Mouse (Mus musculus) v-Abl transformed pro-B cells (cell line): ENCODE data around the gene Cfap44.

Experiments
- in situ Hi-C, 2 experiments: fragments of 400-800 bp; cut with MboI; formaldehyde crosslinking; loops; one replicate each; pipeline ENCODE4 v1.15.1; 2025; ENCODE audit not compliant: unreplicated experiment in 2 of 2

Cfap44 gene

GRCm38 (mm10) chr16:44526689-44527088 is 132.1 kb downstream of the Cfap44 start:
- in situ Hi-C loops: no loop called here

- in situ Hi-C loops: no loop called here
These were observed 132.8 kb downstream of the Cfap44 start for GRCm38 (mm10) chr16:44527218-44527905.

DNA sequence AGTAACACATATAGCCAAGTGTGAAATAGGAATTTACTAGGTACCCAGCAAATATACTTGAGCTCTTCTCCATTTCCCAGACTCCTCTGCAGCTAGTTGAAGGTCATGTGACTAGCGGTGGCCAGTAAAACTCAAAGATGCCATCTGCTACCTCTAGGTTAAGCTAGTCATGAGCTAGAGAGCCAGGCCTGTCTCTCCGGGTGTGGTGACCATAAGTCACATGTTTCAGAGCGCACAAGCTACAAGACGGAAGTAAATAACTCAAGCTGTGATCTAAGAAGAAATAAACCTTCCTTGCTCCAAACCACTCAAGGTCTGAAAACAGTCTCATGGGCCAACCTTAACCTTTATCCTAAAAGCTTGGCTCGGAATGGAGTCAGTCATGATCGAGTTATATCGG is 134.4 kb downstream of the Cfap44 start:
- in situ Hi-C loops: no loop called here

DNA sequence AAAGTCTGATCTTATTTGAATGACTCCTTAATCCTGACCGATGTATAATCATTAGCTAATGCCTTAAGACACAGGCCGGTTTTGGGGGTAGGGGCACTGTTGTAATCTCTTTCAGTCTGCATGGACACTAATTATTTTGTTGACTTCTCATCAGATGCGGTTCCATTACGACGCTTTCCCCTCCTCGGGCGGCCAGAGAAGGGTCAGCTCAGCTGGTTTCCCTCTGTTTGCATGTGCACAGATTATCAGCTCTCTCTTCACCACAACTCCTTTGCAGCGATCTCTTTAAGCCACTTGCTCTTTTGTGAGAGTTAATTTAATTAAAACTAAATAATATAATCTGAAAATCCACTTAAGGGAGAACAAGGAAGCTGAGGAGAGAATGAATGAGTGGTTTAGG is 135.1 kb downstream of the Cfap44 start:
- in situ Hi-C loops: no loop called here

DNA sequence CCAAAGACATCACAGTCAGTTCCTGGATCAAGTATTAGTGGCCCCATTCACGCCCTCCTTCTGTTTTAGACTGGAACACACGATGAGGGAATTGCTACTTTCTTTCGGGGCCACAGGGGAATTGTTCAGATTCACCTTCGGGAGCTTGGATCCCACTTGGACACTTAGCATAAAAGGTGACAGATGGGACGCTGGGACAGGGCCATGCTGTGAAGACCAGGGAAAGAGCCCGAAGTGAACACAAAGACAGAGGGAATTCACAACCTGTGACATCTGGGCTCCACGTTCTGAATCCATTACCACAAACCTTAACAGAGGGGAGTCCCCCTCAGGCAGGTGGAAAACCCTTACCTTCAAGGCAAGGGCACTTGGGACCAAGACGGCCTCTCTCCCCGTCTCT is 135.6 kb downstream of the Cfap44 start:
- in situ Hi-C loops: no loop called here

GRCm38 (mm10) chr16:44530829-44531228 is 136.2 kb downstream of the Cfap44 start:
- in situ Hi-C loops: no loop called here

DNA sequence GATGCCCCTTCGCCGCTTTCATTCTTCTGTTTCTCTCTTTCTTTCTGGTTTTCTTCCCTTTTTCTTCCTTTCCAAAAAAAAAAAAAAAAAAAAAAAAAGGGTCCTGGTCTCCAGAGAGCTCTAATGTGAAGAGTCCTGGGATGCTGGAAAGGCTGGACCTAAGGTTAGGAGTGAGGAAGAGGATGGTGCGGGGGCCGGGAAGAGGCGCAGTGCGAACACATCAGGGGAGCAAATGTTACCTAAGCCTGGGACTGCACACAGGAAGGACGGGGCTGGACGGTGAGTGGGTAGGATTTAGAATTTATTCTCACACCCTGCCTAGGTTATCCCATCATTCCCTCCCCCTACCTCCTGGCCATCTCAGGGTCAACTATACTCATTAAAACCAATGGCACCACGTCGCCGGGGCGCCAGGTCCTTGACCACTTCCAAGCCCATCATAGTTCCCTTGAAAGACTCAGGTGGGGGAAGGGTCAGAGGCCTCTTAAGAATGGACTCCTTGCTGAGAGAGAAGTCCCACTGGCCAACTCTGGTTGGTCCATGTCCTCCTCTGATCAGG is 136.7 kb downstream of the Cfap44 start:
- in situ Hi-C loops: no loop called here
